Mouse (Mus musculus): ENCODE results near the gene Mob3b. TPM values are rescaled to one million over a fixed set of nuclear protein-coding genes. Genes with fewer than 3 reads are reported as not detected.

The Mob3b gene
- total RNA-seq, 2 experiments from 2014 or later: 2.0 to 4.0 TPM

- intact Hi-C loops (cut with DNase I): no loop called here
- DNase-seq (ENCODE audit: extremely low spot score in 1 of 2, low spot score in 2 of 2): no peak
These were observed 36.2 kb downstream of the Mob3b start for GRCm38 (mm10) chr4:35121060-35121459.

DNA sequence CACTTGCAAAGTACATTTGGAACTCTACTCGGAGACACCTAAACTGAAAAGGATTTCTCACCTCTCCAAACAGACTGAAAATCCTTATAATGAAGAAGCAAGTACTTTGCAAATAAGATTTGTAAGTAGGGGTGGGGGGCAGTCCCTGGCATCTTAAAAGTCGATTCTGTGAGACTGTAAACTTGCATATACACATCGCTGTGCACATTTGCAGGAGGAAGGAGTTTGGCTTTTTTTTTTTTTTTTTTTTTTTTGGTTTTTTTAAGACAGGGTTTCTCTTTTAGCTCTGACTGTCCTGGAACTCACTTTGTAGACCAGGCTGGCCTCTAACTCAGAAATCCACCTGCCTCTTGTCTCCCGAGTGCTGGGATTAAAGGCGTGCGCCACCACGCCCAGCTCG, 36.7 kb downstream of the Mob3b start:
- intact Hi-C loops (cut with DNase I): no loop called here
- no peak for DNase-seq (ENCODE audit: extremely low spot score in 1 of 2, low spot score in 2 of 2)

DNA sequence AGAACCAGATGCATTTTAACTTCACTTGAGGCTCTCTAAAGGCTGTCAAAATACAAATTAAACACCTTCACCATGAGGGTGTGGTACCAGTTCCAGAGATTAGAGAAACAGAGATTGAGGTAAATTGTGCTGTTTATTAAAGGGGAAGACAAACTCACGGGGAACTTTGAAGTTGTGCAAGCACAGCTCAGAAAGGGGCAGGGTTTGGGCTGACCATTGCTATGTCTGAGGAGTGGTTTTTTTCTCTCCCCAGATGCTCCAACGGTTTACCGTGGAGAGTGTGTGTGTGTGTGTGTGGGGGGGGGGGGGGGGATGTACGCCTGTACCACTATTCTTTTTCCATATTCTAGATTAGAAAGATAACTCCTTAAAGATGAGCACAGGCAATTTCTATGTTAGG, 37.1 kb downstream of the Mob3b start:
- intact Hi-C loops (cut with DNase I): no loop called here
- DNase-seq (ENCODE audit: extremely low spot score in 1 of 2, low spot score in 2 of 2): no peak

GRCm38 (mm10) chr4:35118851-35119250, 38.4 kb downstream of the Mob3b start:
- intact Hi-C loops (cut with DNase I): no loop called here
- no peak for DNase-seq (ENCODE audit: extremely low spot score in 1 of 2, low spot score in 2 of 2)

- DNase-seq (ENCODE audit: extremely low spot score in 1 of 2, low spot score in 2 of 2): no peak
- intact Hi-C loops (cut with DNase I): no loop called here
These were observed 40.1 kb downstream of the Mob3b start for GRCm38 (mm10) chr4:35117144-35117543.

DNA sequence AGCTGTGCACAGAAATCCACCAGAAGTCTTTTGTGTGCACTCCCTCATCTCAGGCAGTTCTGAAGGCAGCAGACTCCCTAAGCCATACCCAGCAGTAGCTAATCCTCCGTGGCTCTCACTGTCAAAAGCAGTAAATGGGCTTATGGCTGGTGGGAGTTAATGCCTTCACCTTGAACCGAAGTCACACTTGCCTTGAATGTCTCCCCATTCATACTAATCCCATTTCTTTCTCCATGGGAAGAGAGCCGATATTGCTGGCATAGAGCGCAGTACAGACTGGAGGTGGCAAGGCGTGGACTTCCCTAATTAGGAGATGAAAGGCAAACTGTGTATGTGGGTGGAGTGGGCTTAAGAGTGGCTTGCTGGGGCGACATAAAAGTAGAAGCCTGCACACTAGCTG, 41.4 kb downstream of the Mob3b start:
- intact Hi-C loops (cut with DNase I): no loop called here
- DNase-seq (ENCODE audit: extremely low spot score in 1 of 2, low spot score in 2 of 2): no peak

DNA sequence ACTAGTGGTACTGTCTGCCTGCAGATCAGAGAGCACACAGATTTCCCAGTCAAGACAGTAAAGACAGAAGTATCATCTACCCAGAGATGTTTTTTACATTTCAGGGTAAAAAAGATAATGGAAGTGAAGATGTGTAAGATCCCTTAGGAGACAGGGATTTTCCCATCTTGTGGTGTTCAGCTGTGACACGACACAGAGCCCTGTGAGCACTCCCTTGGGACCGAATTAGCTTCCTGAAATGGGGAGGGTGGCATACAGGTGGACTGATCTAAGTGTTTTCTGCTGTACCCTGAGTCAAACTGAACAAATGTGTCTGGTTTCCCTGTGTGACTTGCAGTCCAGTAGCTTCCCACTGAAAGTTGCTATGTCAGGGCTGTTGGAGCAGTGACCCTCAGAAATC, 42.3 kb downstream of the Mob3b start:
- intact Hi-C loops (cut with DNase I): no loop called here
- no peak for DNase-seq (ENCODE audit: extremely low spot score in 1 of 2, low spot score in 2 of 2)

DNA sequence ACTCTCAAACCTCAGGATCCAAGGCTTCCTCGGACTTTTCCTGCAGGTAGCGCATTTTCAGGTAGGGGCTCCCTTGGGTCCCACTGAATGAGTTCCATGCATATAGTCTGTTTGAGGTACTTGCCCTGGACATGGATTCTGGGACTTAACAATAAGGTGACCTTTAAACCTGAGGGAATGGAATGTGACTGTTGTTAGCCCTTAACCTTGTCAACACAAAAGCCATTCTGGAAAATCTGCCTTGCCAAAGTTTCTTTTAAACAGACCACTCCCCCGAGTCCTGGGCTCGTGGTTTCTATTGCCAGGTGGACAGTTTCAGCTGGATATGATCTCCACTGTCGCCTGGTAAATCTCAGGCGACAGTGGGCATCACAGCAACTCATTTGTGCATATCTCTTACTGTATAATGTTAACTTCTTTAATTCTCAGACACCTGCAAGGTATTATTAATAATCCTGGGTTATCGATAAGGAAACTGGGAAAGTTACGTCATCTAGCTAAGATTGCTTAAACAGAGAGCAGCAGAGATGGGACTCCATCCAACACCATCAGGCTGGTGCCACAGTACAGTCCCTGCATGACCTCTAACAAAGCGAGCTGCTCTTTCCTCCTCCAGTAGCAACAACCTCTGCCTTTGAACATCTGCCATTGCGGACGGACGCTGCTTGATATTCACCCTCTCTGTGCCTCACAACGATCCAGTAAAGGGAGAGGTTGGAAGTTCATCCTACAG, 43.6 kb downstream of the Mob3b start:
- DNase-seq (ENCODE audit: extremely low spot score in 1 of 2, low spot score in 2 of 2): no peak
- intact Hi-C loops (cut with DNase I): no loop called here

GRCm38 (mm10) chr4:35112452-35112851, 44.8 kb downstream of the Mob3b start:
- intact Hi-C loops (cut with DNase I): no loop called here

GRCm38 (mm10) chr4:35105115-35105773, 52.0 kb downstream of the Mob3b start:
- intact Hi-C loops (cut with DNase I): no loop called here
- no peak for DNase-seq (ENCODE audit: extremely low spot score in 1 of 2, low spot score in 2 of 2)

More at GRCm38 (mm10) chr4:35112452-35112851, 44.8 kb downstream of the Mob3b start:
- DNase-seq (ENCODE audit: extremely low spot score in 1 of 2, low spot score in 2 of 2): no peak

- intact Hi-C loops (cut with DNase I): no loop called here
- DNase-seq (ENCODE audit: extremely low spot score in 1 of 2, low spot score in 2 of 2): no peak
These were observed 56.1 kb downstream of the Mob3b start for GRCm38 (mm10) chr4:35101201-35101600.

DNA sequence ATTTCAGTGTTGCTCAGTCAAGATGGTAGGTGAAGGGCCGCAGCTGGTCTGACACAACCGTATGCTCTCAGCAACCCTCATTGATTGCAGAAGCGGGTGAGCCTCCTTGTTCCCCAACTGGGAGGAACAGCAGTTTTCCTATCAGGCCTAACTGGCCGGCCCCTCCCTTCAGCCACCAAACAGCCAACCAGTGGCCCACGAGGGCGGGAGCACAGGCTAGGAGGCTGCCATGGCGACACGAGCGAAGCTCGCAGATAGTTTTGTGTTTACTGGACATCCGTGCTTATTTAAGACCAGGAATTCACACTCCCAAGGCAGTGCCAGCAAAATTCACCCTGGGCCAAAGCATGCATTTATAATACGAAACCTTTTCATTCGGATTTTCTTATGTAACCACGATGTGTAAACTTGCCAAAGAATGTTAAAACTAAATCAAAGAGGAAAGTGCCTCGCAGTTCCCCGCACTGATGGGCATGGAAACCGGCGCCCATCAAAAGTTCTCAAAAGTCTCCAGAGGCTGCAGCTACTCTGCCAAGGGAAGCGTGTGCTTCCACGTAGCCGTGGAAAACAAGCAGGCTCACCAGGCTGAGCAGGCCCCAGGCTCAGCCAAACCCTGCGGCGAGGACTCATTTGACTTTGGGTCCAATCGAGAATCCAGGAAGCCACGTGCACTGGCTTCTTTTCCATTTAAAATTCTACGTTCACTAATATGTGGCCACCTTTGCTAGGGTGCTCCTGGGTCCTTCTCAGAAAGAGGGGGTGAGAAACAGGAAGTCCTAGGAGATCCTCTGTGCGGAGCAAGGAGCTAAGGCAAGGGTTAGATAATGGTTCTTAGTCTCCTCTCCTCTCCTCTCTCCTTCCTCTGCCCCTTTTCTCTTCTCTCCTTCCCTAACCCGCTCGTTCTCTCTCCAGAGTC, 57.2 kb downstream of the Mob3b start:
- intact Hi-C loops (cut with DNase I): no loop called here
- DNase-seq (ENCODE audit: extremely low spot score in 1 of 2, low spot score in 2 of 2): peak; percentile 66 to 89

DNA sequence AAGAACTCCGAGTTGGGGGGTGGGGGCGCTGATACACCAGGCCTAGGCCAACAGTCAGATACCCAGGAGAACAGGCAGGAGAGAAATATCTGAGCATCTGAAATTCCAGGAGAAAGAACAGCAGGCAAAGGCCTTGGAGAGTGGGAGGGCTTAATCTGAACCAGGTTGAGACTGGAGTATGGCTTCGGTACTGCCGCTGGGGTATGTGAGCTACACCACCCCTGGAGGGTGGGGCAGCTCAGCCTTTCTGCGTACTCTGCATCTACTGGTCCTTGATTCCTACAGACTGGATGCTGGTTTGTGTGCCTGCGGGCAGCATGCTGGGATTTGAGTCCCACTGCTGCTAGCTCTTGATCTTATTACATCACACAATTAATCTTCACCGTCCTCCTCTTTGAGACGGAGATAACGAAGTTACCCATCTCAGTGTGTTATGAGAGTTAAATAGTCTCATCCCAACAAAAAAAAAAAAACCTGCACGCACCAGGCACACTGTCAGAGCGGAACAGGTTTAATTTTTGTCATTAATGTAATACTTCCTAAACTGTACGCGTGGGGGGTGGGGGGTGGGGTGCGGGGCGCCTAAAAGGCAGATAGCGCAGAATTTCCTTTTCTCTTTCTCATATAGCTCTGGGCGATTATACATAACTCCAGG, 57.9 kb downstream of the Mob3b start:
- DNase-seq (ENCODE audit: extremely low spot score in 1 of 2, low spot score in 2 of 2): no peak
- intact Hi-C loops (cut with DNase I): no loop called here

- no peak for DNase-seq (ENCODE audit: extremely low spot score in 1 of 2, low spot score in 2 of 2)
- intact Hi-C loops (cut with DNase I): no loop called here
These were observed 58.7 kb downstream of the Mob3b start for GRCm38 (mm10) chr4:35098552-35098951.

GRCm38 (mm10) chr4:35096226-35097175, 60.8 kb downstream of the Mob3b start:
- intact Hi-C loops (cut with DNase I): no loop called here
- DNase-seq (ENCODE audit: extremely low spot score in 1 of 2, low spot score in 2 of 2): no peak

DNA sequence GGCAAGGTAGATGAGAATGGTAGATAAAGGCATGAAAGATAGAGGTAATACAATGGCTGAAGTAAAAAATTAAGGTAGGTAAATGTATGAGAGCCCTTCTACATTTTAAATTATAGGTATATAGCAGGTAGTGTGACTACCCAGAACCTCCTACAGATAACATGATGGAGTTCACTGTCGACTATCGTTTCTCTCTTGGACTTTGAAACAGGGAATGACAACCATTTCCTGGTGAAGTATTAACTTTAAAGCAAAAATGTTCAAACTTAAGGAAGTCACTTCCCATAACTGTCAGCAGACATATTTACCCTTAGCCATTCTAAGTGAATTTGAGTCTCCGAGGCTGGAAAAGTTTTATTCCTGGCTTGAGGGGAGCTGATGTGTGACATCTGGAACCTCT, 64.8 kb downstream of the Mob3b start:
- intact Hi-C loops (cut with DNase I): no loop called here
- no peak for DNase-seq (ENCODE audit: extremely low spot score in 1 of 2, low spot score in 2 of 2)

DNA sequence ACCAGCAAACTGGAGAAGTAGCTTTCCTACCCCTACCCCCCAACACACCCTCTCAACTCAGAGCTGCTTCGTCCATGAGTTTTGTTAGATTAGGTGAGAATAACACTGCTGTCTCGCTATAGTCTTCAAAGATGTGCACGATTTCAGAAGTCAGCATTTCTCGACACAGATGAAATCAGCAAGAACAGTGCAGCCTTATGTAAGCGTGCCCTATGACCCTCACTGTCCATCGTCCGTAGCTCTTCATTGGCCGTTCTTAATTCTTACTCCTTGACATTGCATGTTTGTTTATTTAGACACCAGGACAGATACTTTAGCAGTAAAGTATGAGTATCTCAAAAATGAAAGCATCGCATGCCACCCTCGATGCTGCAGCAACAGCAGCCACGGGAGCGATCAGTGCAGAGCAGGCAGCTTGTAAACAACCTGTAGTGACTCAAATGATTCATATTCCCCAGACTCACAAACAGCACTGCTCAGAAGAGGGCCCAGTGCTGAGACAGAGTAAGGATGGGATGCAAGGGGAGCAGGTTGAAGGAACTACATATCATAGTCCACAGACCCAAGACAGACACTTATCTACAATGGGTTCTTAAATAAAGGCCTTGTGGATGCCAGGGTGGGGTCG, 66.0 kb downstream of the Mob3b start:
- intact Hi-C loops (cut with DNase I): no loop called here
- no peak for DNase-seq (ENCODE audit: extremely low spot score in 1 of 2, low spot score in 2 of 2)

Measured in left cerebral cortex, postnatal 10 days (tissue).